ENCODE assay signal across 8 mouse cellular contexts in the genomic region with DNA sequence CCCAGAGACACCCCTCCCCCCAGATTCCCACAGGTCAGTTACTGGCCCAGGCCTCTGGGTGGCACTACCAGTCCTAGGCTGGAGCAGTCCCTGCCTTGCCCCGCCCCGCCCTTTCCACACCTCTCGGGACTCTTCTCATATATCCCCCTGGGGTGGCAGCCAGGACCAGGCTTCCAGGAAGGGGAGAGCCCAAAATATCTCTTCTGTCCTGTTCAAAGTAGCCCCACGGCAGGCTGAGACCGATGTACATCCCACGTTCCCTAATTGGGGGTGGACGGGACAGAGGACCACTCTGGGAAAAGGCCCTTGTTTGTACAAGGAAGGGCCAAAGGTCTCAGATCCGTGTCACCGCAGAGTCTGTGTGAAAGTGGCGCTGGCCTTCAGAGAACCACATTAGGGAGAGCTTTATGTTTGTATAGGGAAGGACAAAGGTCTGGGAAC. TPM values are rescaled to one million over a fixed set of nuclear protein-coding genes. Genes with fewer than 3 reads are reported as not detected.
A peak's percentile ranks its signal among the peaks of the same experiment; 100 is the strongest.
DNase-seq lines count a peak whose midpoint lies in the region; ATAC-seq lines count a peak whose summit lies in the region.

No protein-coding gene starts in this region.

- peaks cover 53% of the 10 kb centered on the region for H3K4me1 ChIP-seq in heart, embryonic 12.5 days (replicated peaks)

- H3K9me3 ChIP-seq in heart, embryonic 12.5 days (replicated peaks), result no peaks in the 10 kb centered on the region

- H3K9ac ChIP-seq in heart, embryonic 12.5 days, result no peak overlapping the region

- DNase-seq in heart, postnatal 36 days, result no peak
- DNase-seq in adipocyte (ENCODE audit: low spot score), result peak; percentile 36
- peak; percentile 78 for DNase-seq in gastrocnemius, postnatal 10 days
- peak; percentile 60 for DNase-seq in kidney, postnatal 10 days
- no peak for DNase-seq in spleen, postnatal 36 days (ENCODE audit: low spot score in 2 of 2)
- DNase-seq in urinary bladder, postnatal 36 days (ENCODE audit: low spot score in 2 of 2), result no peak

- no peak overlapping the region for H3K4me3 ChIP-seq in heart, embryonic 12.5 days

- H3K36me3 ChIP-seq in heart, embryonic 12.5 days, result no peaks in the 10 kb centered on the region

- WGBS in heart, embryonic 12.5 days, result 8% methylated on average over 10 of the region's 10 CpGs

- peak; percentile 68 for ATAC-seq in heart, embryonic 12.5 days (ENCODE audit: insufficient number of reproducible peaks, low FRiP score)
- ATAC-seq in megakaryocyte progenitor cell, adult 5-6 weeks (replicated peaks; ENCODE audit: poor library complexity), result peak; percentile 47

- no peaks in the 10 kb centered on the region; the same call in 1 of the 2 replicates for H3K27me3 ChIP-seq in heart, embryonic 12.5 days (replicated peaks)

- peak overlapping the region; percentile 33 for H3K4me2 ChIP-seq in heart, embryonic 12.5 days

- H3K27ac ChIP-seq in heart, embryonic 12.5 days (ENCODE audit: poor library complexity, severe bottlenecking), result peak overlapping the region; percentile 69; the same call in 1 of the 2 replicates

- intact Hi-C loops in heart, postnatal 36 days (cut with DNase I), result loop anchor here (2.0 to 10.0 kb wide), 4 partner anchors 168 to 961 kb away; partner anchors contain the start of gene Rtl1

RNA-seq across cellular contexts. Expression of gene Dlk1, which starts 16.2 kb away (rescaled TPM):
- 61.1 and 69.0 TPM in 2 replicates for polyA plus RNA-seq in heart, embryonic 12.5 days (2016; fragmentation: Nextera tagmentation; extraction: Ambion mirVana)
- under 1 TPM; 0.22 to 1.00 TPM for total RNA-seq in heart, postnatal 36 days (2021)
- total RNA-seq in gastrocnemius, postnatal 10 days (2021), result 1,000 to 10,000 TPM in 1 of 2 experiments, 100 to 1,000 TPM in 1; 774 to 1,034 TPM
- total RNA-seq in megakaryocyte progenitor cell, adult 5-6 weeks (2015), result 0.64 TPM in 1 of 2 replicates, not detected in the other
- total RNA-seq in megakaryocyte progenitor cell, adult 5-6 weeks (2017), result not detected in 2 replicates

Comparison
In these comparisons a context has a peak if more than half of its experiments do, and no peak if none do; other contexts are left out.
1. DNase-seq: peak in adipocyte (single experiment), gastrocnemius, postnatal 10 days (single experiment) and kidney, postnatal 10 days (single experiment); none in heart, postnatal 36 days (0 of 2), spleen, postnatal 36 days (0 of 2) and urinary bladder, postnatal 36 days (0 of 2).
2. RNA of gene Dlk1, which starts 16.2 kb away (total RNA-seq): 774 to 1,034 TPM in gastrocnemius, postnatal 10 days; 0.22 to 1.00 TPM in heart, postnatal 36 days and 0.64 TPM in megakaryocyte progenitor cell, adult 5-6 weeks; every median in the first group is over 100 times any median in the second.